Mouse (Mus musculus): ENCODE data around the gene Atp6ap2.
A peak's percentile ranks its signal among the peaks of the same experiment; 100 is the strongest.
"Not testable (repeated sequence)": the region's sequence is repeated elsewhere in the genome, so short reads cannot be mapped to it uniquely, and the experiment has no call there.

The Atp6ap2 gene

DNA sequence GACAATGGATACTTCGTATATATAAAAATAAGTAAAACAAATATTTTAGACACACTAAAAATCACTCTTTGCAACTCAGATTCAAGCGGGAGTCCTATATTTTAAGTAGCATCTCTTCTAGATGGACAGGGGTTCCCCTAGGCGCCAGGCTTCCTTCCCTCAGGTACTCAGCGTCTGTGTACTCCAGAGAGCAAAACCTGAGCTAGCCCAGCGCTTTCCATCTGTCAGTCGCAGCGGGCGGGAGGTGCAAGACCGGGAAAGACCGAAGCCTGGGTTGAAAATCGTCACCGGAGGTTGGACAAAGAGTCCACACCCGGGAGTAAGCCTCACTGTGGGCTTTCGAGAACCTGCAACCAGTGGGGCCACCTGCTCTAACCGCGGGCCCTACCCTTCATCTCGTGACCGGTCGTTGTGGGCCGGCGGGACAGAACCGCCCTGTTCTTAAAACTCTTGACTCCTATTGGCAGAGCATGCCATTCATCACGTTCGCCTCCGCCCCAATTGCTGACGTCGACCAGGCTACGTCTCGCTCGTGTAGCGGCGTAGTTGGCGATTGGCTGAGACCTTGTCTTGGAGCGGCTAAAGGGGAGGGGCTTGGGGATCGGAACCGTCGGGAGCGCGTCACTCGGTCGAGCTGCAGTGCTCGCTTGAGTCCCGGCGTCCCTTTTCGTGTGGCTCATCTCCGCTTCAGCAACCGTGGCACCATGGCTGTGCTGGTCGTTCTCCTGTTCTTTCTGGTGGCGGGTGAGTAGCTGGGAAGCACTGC, at the start of gene Atp6ap2:
TSS of gene Atp6ap2 (plus strand) at position 610 of the 766 bp plus-strand sequence.
- DNase-seq (ENCODE audit: low spot score), result peak; percentile 84

DNA sequence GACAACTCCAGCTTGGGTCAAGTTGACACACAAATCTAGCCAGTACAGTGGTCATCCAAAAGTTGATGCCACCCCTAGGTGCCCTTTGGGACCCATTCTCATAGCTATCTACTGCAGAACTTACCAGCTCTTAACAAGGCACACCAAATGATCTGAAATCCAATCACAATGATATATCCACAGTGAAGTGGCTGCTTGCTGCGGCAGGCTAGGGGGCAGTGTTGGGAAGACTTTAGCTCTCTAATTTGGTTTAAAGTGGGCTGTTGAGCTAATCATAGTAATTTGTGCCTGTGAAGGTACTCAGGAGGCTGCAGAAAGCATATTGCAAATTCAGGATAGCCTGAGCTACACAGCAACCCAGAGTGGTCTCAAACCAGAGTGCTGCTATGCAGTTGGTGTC, 43.2 kb upstream of the Atp6ap2 start:
- no peak for DNase-seq (ENCODE audit: low spot score)

DNA sequence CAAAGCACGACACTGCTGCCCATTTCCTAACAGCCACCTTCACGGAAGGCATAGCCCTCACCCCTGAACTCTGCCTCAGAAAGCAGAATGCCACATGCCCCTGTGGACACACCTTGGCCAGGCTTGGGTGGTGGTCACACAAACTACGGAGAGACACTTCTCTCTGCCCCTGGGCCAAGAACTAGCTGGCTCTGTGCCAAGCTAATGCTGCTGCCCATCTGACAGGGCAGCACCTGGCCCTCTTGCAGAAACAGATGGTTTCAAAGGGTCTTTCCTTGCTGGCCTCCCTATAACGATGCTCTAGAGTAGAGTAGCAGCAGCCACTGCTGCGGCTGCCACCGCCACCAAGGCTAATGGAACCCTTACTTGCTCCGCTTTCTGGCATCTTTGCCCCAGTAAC, 30.5 kb upstream of the Atp6ap2 start:
- DNase-seq (ENCODE audit: low spot score), result no peak

DNA sequence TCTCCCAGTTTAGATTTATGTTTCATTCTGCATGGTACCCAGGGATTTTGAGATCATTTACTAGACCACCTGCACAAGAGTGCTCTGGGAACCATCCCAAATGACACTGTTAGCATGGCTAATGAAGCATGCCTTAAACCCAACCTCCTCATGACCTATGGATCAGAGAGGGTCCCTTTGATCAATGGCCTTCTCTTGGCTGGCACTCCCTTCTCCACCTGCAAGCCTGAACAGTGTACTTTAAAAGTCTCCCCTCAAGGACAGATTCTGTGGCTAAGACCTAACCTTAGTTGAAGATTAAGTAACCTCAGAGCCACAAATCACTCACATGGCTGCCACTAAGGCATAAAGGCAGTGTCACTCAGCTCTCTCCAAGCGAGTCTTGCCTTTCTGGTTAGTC, 16.2 kb upstream of the Atp6ap2 start:
- DNase-seq (ENCODE audit: low spot score), result no peak

DNA sequence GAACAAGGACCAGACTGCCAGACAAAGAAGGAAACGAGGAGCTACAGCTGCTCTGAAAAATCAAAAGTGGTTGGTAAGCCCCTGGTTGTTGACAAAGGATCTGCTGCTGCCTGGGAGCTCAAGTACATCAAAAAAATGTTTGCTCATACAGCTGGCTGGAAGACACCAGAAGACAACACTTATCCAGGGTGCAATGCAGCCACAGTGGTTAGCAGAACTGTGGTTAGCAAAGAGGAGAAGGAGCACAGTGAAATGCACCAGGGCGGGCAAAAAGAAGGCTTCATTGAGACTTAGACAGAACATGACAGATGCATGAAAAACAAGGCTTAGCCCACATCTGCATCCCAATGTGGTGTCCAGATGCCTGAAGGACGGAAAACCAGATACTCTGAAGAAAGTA, 9.7 kb upstream of the Atp6ap2 start:
- DNase-seq (ENCODE audit: low spot score), result no peak

DNA sequence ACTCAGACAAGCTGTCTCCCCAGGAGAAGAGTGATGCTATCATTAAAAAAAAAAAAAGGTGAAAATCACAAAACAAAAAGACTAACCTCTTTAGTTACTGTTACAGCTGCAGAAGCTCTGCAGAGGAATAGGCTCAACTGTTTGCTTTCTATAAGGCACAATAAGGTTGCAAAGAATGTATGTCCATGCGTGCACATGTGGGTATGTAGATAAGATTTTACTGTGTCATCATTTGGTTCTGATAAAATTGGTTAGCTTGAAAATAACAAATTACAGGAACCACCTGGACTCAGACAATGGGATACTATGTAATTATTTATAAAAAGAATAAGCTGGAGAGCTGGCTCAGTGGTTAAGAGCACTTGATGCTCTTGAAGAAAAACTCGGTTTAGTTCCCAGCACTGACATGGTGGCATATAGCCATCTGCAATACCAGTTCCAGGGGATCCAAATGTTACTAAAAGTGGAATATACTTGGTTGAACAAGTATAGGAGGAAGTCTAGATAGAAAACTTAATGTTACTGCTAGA, 9.2 kb upstream of the Atp6ap2 start:
- no peak for DNase-seq (ENCODE audit: low spot score)

DNA sequence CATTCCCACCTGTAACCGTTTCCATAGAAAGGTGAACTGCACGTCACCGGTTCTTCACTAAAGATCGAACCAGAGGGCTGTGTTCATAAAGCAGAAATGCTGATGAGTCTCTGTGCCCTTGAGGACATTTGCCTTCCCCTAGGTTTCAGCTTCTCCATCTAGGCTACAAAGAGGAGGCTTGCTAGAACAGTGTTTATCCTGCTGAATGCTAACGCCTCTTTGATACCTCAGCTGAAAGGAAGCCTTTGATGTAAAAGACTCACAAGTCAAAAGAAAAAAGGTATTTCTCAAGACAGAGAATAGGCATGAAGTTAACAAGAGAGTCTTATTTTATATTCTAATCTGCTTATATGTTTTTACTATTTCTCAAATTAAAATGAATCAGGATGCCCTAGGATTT, 4.3 kb upstream of the Atp6ap2 start:
- no peak for DNase-seq (ENCODE audit: low spot score)

DNA sequence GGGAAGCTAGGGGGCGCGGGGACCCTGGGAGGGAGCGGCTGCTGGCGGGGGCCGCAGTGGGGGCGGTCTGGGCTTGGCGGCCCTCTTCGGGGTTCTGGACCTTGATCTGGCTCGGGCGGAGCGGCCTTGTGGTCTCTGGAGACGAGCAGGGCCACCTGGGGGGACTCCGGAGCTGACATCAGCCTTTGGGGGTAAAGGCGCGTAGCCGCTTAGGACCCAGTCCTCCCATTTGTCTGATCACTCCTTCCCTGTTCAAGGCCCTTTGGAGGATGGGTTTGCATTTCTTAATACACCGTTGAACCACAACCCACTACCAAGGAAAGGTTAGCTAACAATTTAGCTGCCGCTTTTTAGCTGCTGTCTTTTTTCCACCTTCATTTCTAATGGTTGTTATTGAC, 356 bp downstream of the Atp6ap2 start:
- DNase-seq (ENCODE audit: low spot score), result no peak

DNA sequence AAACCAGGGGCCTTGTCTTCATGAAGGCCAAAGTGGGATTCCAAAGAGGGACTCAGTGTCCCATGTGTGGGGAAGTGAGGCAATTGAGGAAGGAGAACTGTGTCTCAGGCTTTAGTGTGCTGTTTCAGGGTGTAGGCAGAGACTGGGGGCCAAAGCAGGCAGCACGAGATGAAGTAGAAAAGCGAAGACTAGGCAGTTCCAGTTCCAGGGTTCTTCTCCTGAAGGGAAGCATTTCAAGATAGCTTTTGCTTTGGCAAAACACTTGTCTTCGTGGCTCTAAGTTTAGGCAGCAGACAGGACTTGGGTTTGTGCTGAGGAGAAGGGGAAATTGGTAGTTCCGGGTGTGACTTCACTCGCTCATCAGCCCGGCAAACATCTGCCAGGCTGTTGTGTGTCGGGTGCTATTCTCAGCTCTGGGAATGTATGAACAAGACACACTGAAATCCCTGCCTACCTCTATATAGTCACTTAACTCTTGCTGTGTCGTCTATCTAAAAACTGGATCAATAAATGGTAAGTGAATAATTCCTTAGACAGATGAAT, 3.9 kb downstream of the Atp6ap2 start:
- DNase-seq (ENCODE audit: low spot score), result no peak

DNA sequence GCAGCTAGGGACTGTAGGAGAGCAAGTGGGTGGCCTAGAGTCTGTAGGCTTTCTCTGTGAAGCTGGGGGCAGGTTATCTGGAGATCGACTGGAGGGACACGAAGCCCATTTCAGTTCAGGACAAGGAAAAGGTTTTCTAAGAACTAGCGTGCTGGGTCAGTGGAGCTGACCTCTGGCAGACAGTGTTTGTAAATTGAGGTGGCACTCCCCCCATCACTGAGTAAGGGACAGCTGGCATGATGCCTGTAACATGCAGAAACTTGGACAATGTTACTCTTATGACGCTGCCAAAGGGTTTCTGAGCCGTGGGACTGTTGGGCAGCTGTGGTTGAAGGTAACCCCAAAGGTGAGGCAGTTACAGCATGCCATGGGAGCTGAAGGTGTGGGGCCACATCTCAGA, 4.4 kb downstream of the Atp6ap2 start:
- no peak for DNase-seq (ENCODE audit: low spot score)

DNA sequence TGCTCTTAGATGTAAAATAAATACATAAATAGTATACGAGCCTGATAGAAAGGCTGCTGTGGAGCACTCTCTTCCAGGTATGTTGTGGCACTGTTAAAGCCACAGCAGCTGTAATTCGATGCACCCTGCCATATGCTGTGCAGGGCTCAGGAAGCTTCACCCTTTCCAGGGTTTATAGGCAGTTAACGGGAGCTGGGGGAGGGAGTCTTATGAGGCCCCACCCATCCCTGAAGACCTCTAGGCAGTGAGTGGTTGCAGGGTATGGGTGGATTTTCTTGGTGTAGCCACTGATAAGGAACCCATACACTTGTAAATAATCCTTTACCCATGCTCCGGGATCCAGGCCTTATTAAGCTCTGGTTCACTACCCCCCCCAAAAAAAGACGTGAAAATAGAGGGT, 6.2 kb downstream of the Atp6ap2 start:
- no peak for DNase-seq (ENCODE audit: low spot score)

DNA sequence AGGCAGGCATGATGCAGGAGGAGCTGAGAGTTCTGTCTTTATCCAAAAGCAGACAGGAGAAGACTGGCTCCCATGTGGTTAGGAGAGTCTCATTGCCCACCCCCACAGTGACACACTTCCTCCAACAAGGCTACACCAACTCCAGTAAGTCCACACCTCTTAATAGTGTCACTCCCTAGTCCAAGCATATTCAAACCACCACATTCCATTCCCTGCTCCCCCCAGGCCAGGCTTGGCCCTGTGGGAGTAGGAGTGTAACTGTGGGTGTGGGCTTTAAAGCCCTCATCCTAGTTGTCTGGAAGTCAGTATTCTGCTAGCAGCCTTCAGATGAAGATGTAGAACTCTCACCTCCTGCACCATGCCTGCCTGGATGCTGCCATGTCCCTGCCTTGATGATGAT, 22.9 kb downstream of the Atp6ap2 start:
- DNase-seq (ENCODE audit: low spot score), result not testable (repeated sequence)

DNA sequence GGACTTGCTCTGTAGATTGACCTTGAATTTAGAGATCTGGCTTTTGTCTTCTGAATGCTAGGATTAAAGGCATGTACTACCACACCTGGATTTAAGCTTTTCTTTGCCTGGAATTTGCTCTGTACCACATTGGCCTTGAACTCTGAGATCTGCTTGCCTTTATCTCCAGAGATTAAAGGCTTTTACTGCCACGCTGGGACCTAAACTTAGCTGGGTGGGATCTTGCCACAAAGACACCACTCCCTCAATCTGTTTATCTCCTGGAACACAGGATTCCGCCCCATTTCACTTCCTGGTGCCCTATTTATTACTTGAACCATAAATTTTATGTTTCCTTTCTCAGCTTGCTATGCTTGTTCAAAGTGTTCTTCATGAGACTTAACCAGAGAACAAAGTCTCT, 23.6 kb downstream of the Atp6ap2 start:
- no peak for DNase-seq (ENCODE audit: low spot score)

DNA sequence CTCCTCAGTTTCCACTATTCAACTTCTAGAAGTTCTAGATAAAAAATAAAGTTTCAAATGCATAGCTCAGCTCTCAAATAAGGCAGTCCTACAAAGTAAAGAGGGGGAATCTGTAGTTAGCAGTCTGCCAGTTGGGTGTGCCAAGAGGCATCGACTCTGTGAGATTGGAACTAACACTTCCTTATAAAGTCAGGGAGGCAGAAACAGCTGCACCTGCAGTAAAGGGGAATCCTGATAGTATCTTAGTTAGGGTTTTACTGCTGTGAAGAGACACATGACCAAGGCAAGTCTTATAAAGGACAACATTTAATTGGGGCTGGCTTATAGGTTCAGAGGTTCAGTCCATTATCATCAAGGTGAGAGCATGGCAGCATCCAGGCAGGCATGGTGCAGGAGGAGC, 24.8 kb downstream of the Atp6ap2 start:
- not testable (repeated sequence) for DNase-seq (ENCODE audit: low spot score)

DNA sequence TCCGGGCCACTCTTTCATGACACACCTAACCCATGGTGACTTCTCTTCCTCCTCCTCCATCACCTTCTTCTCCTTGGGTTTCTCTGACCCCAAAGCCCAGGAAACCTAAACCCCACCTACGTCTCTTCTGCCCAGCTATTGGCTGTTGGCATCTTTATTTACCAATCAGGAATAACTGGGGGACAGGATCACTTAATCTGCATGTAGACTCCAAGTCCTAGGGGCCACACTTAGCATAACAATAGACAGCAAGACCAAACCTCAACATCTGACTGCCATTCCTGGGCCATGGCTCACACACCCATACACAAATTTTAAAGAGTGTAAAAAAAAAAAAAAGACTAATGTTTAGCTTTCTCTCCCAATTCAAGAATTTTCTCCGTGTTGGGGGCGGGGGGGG, 37.5 kb downstream of the Atp6ap2 start:
- no peak for DNase-seq (ENCODE audit: low spot score)

DNA sequence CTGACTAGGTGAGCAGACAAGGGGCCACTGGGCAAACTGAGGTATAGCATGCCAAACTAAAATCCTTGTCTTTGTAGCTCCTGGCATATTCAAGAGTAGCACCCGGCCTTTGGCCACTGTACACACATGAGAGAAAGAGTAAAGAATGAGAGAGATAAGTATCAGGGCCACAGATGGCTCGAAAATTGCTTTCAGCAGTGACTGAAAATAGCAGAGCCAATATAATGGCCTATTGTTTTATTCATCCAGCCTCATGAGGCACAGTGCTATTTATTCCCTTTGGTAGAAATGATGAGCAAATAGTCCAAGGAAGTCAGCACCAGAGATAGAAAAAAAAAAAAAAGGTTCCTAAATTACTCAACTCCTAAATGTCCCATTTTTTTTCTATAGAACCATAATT, 57.4 kb downstream of the Atp6ap2 start:
- no peak for DNase-seq (ENCODE audit: low spot score)

DNA sequence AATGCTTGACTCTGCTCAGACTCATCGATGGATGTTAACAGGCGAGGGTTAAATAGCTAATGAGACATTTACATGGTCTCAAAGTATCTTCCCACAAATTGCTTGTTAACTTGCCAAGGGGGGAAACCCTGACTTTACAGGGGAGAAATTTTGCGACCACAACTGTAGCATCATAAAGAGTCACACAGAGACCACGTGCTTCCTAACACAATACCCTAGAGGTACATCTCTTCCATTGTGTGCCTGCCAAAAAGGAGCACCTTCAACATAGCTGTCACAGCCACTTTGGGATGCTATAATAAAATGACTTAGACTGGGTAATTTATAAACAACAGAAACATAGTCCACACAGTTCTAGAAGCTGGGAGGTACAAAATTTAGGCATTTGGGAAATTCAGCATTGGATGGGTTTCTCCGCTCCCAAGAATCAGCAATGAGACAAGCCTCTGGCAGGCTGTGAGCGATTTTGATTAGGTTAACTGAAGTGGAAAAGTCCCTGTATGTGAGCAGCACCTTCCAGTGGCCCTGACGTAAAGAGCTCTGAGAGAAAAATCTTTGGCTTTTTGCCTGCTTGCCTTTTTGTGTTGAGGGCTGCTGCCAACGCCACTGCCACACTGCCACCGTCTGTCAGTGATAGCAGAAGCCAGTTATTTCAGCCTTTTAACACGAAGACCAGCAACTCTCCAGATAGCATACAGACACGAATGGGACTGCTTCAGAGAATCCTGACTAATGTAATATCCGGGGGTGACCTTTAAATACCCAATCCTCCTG, 58.1 kb downstream of the Atp6ap2 start:
- DNase-seq (ENCODE audit: low spot score), result no peak

DNA sequence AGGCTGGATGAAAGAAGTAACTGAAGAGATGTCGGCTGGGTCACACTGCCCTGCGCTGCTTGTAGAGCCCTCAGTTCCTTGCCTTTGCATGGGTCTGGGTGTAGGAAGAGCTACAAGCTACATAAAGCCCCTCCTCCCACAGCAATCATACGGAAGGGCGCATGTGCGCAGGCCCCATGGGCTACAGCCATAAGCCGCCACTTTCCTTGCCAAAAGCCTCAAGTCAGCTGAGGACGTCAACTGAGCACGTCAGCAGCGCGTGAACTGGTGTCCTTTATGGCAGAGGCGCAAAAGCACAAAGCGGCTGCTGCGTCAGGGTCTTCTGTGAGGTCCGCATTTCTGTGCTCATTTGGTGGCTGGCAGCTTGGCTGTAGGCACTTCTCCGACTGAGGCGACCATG, 64.3 kb downstream of the Atp6ap2 start:
- DNase-seq (ENCODE audit: low spot score), result no peak

DNA sequence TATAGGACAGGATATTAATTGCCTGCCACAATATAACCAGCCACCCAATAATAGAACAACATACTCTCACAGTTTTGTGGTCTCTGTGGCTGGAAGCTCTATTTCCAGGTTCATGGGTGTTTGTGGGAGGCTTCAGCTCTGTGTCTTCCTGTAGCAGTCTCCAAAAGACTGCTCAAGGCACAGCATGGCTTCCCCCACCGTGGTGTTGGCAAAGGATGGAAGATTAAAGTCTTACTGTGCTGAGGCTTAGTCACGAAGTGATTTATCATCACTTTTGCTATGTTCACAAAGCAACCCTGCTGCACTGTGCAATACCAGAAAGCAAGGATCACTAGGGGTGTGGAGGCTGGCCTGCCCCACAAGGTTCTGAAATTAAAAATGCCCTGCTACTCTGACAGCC, 66.3 kb downstream of the Atp6ap2 start:
- no peak for DNase-seq (ENCODE audit: low spot score)

Data from ovary, postnatal 14 days (tissue).